Mouse (Mus musculus): ENCODE measurements at regions not wholly inside any gene's neighbourhood (a gene's known extent, or its start where the extent isn't known, plus 50 kb on each side); places are given as distances from the start of the nearest gene placed in this dataset.

- in situ Hi-C loops (cut with MboI, MseI), result no loop called here
Measured at GRCm38 (mm10) chr4:106161592-106161991, 154.4 kb upstream of the Usp24 start.

- in situ Hi-C loops (cut with MboI, MseI), result no loop called here
Measured at GRCm38 (mm10) chr4:106162551-106162950, 153.5 kb upstream of the Usp24 start.

- in situ Hi-C loops (cut with MboI, MseI), result no loop called here
Measured at GRCm38 (mm10) chr4:106163220-106163619, 152.8 kb upstream of the Usp24 start.

- in situ Hi-C loops (cut with MboI, MseI), result no loop called here
Measured at GRCm38 (mm10) chr4:106167716-106168115, 148.3 kb upstream of the Usp24 start.

- in situ Hi-C loops (cut with MboI, MseI), result no loop called here
Measured at GRCm38 (mm10) chr4:106168741-106169140, 147.3 kb upstream of the Usp24 start.

- in situ Hi-C loops (cut with MboI, MseI), result no loop called here
Measured at GRCm38 (mm10) chr4:106169466-106169865, 146.5 kb upstream of the Usp24 start.

- in situ Hi-C loops (cut with MboI, MseI), result no loop called here
Measured at GRCm38 (mm10) chr4:106170731-106171130, 145.3 kb upstream of the Usp24 start.

- in situ Hi-C loops (cut with MboI, MseI), result no loop called here
Measured at GRCm38 (mm10) chr4:106175352-106175751, 140.7 kb upstream of the Usp24 start.

GRCm38 (mm10) chr4:106185745-106186501, 130.1 kb upstream of the Usp24 start:
- in situ Hi-C loops (cut with MboI, MseI), result no loop called here

- in situ Hi-C loops (cut with MboI, MseI), result no loop called here
Measured at GRCm38 (mm10) chr4:106186684-106187083, 129.3 kb upstream of the Usp24 start.

GRCm38 (mm10) chr4:106190248-106190647, 125.8 kb upstream of the Usp24 start:
- in situ Hi-C loops (cut with MboI, MseI), result no loop called here

GRCm38 (mm10) chr4:106191331-106191730, 124.7 kb upstream of the Usp24 start:
- in situ Hi-C loops (cut with MboI, MseI), result no loop called here

- in situ Hi-C loops (cut with MboI, MseI), result no loop called here
Measured at GRCm38 (mm10) chr4:106191843-106192242, 124.2 kb upstream of the Usp24 start.

- in situ Hi-C loops (cut with MboI, MseI), result no loop called here
Measured at GRCm38 (mm10) chr4:106193204-106193945, 122.6 kb upstream of the Usp24 start.

GRCm38 (mm10) chr4:106195497-106196166, 120.4 kb upstream of the Usp24 start:
- in situ Hi-C loops (cut with MboI, MseI), result no loop called here

GRCm38 (mm10) chr4:106199833-106200232, 116.2 kb upstream of the Usp24 start:
- in situ Hi-C loops (cut with MboI, MseI), result loop anchor here (25.0 kb wide), 1 partner anchor 1038 kb away; the partner anchor contains the start of gene Plpp3

- in situ Hi-C loops (cut with MboI, MseI), result loop anchor here (25.0 kb wide), 1 partner anchor 1038 kb away; the partner anchor contains the start of gene Plpp3
Measured at GRCm38 (mm10) chr4:106200241-106200640, 115.8 kb upstream of the Usp24 start.

- in situ Hi-C loops (cut with MboI, MseI), result loop anchor here (25.0 kb wide), 1 partner anchor 1040 kb away; the partner anchor contains the start of gene Plpp3
Measured at GRCm38 (mm10) chr4:106202554-106202953, 113.5 kb upstream of the Usp24 start.

GRCm38 (mm10) chr4:106205200-106205599, 110.8 kb upstream of the Usp24 start:
- in situ Hi-C loops (cut with MboI, MseI), result loop anchor here (25.0 kb wide), 1 partner anchor 1043 kb away; the partner anchor contains the start of gene Plpp3

GRCm38 (mm10) chr4:106206023-106206422, 110.0 kb upstream of the Usp24 start:
- in situ Hi-C loops (cut with MboI, MseI), result loop anchor here (25.0 kb wide), 1 partner anchor 1044 kb away; the partner anchor contains the start of gene Plpp3

GRCm38 (mm10) chr4:106209465-106209864, 106.5 kb upstream of the Usp24 start:
- in situ Hi-C loops (cut with MboI, MseI), result loop anchor here (25.0 kb wide), 1 partner anchor 1047 kb away; the partner anchor contains the start of gene Plpp3

GRCm38 (mm10) chr4:106209975-106210374, 106.0 kb upstream of the Usp24 start:
- in situ Hi-C loops (cut with MboI, MseI), result loop anchor here (25.0 kb wide), 1 partner anchor 1048 kb away; the partner anchor contains the start of gene Plpp3
